Mouse (Mus musculus) monocyte, adult 59 days (primary cell): ENCODE results near the gene Poldip3. TPM values are rescaled to one million over a fixed set of nuclear protein-coding genes. Genes with fewer than 3 reads are reported as not detected.

Experiments used
- total RNA-seq, 2 experiments: library from RNA; stranded (reverse); gene quantifications; one replicate each; pipeline ENCODE4 v1.2.4; 2023

Gene Poldip3
- 100 to 1,000 TPM; 186 to 192 TPM for total RNA-seq

GRCm38 (mm10) chr15:83149196-83150072, at the start of gene Poldip3:
Poldip3 (minus strand) TSS chr15:83149384.

DNA sequence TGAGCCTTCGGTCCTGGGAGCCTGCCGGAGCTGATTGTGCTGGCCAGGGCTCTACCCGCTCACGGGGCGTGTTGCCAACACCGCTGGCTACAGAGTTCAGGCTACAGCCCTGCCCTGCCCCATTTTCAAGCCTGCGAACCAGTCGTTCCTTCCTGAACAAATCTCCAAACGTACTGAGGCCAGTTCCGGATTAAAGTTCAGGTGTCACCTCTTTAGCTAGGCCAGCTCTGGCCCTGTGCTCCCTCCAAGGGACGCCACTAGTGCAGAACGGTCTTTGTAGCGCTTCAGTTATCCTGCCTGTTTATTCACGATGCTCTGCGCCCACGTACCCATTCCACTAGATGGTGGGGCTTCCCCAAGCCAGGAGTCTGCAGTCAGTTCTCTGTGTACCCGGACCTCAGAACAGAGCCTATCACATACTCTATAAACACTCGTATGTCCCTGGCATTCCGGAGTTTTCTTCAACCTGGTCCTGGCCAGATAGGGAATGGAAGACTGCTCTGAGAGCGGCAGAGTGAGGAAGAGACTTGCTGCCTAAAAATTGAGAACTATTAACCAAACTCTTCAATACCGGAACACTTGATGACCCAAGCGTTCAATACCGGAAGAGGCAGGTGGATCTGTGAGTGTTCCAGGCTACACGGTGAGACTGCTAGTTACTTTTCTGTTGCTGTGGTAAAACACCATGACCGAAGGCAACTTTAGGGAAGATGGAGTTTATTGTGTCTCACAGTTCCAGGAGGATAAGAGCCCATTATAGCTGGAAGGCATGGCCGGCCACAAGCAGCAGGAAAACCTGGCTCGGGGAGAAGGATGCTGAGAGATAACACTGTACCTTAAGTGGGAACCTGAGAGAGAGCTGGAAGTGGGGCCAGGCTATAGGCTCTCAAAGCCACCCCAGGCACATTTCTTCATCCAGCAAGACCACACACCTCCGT, 23.6 kb upstream of the Poldip3 start, which contains the start of gene Cyb5r3:
Gene Cyb5r3, minus strand, starts transcription at position 101 of the 938 bp plus-strand sequence.

GRCm38 (mm10) chr15:83122566-83123145, 26.5 kb downstream of the Poldip3 start, which contains the start of gene Rrp7a:
Rrp7a (minus strand) TSS chr15:83122801.

GRCm38 (mm10) chr15:83089429-83089605, 59.9 kb downstream of the Poldip3 start, which contains the start of gene Serhl:
Serhl (plus strand) TSS chr15:83089506.

Other genes with a start within 250 kb of the Poldip3 start
- 100 to 1,000 TPM; 109 to 118 TPM for gene Tcf20, start 161.5 kb downstream of the Poldip3 start, total RNA-seq
- gene Nfam1, start 116.1 kb downstream of the Poldip3 start, total RNA-seq, result 100 to 1,000 TPM; 449 to 460 TPM
- 10 to 100 TPM; 19.9 to 20.2 TPM for gene Serhl, start 59.9 kb downstream of the Poldip3 start, total RNA-seq
- gene Rrp7a, start 26.6 kb downstream of the Poldip3 start, total RNA-seq, result 10 to 100 TPM; 78.0 to 88.9 TPM
- gene Cyb5r3, start 23.2 kb upstream of the Poldip3 start, total RNA-seq, result 100 to 1,000 TPM in 1 of 2 experiments, 10 to 100 TPM in 1; 90.6 to 102 TPM
- gene A4galt, start 102.4 kb upstream of the Poldip3 start, total RNA-seq, result 1 to 10 TPM; 5.0 to 5.6 TPM
- gene Arfgap3, start 200.9 kb upstream of the Poldip3 start, total RNA-seq, result 10 to 100 TPM; 18.2 to 19.8 TPM